Mouse (Mus musculus): Measurements from ENCODE around the gene Rpl23a. TPM values are rescaled to one million over a fixed set of nuclear protein-coding genes. Genes with fewer than 3 reads are reported as not detected.

Gene Rpl23a
- polyA plus RNA-seq, 1 experiment: 1,521 TPM

- H3K4me1 ChIP-seq: peaks cover 44% of the 10 kb centered on the region
- TF ChIP-seq GATA1 (IDR thresholded peaks at IDR 0.05; ENCODE audit: borderline replicate concordance, low read length): no peak
- no peak for TF ChIP-seq FLI1 (IDR thresholded peaks at IDR 0.05; ENCODE audit: low read length)
- H3K9me3 ChIP-seq: no peaks in the 10 kb centered on the region
- H3K4me3 ChIP-seq (replicated peaks): no peak overlapping the region
- peaks cover 32% of the 10 kb centered on the region for H3K36me3 ChIP-seq (replicated peaks; ENCODE audit: low read length)
- H3K27me3 ChIP-seq (replicated peaks): peaks cover 12% of the 10 kb centered on the region
Measured at GRCm38 (mm10) chr11:78170306-78170705, 13.1 kb downstream of the Rpl23a start.

- TF ChIP-seq FLI1 (IDR thresholded peaks at IDR 0.05; ENCODE audit: low read length) (no peak), GATA1 (IDR thresholded peaks at IDR 0.05; ENCODE audit: borderline replicate concordance, low read length) (no peak)
- peaks cover 59% of the 10 kb centered on the region for H3K4me1 ChIP-seq
- H3K27me3 ChIP-seq (replicated peaks): peaks cover 27% of the 10 kb centered on the region
- H3K36me3 ChIP-seq (replicated peaks; ENCODE audit: low read length): peaks cover 32% of the 10 kb centered on the region
- H3K9me3 ChIP-seq: no peaks in the 10 kb centered on the region
- peak overlapping the region; percentile 19 for H3K4me3 ChIP-seq (replicated peaks)
Measured at GRCm38 (mm10) chr11:78168541-78169468, 14.6 kb downstream of the Rpl23a start.

GRCm38 (mm10) chr11:78167257-78167959 lies 16.0 kb downstream of the Rpl23a start:
- no peak for TF ChIP-seq GATA1 (IDR thresholded peaks at IDR 0.05; ENCODE audit: borderline replicate concordance, low read length)
- H3K36me3 ChIP-seq (replicated peaks; ENCODE audit: low read length): peaks cover 33% of the 10 kb centered on the region
- peaks cover 73% of the 10 kb centered on the region for H3K4me1 ChIP-seq
- no peaks in the 10 kb centered on the region for H3K9me3 ChIP-seq
- peaks cover 40% of the 10 kb centered on the region for H3K27me3 ChIP-seq (replicated peaks)
- H3K4me3 ChIP-seq (replicated peaks): peak overlapping the region; percentile 8

- Histone ChIP-seq H3K36me3 (replicated peaks; ENCODE audit: low read length) (peaks cover 31% of the 10 kb centered on the region), H3K27me3 (replicated peaks) (peaks cover 47% of the 10 kb centered on the region), H3K9me3 (no peaks in the 10 kb centered on the region), H3K4me1 (peaks cover 72% of the 10 kb centered on the region), H3K4me3 (replicated peaks) (no peak overlapping the region)
- TF ChIP-seq FLI1 (IDR thresholded peaks at IDR 0.05; ENCODE audit: low read length) (no peak), GATA1 (IDR thresholded peaks at IDR 0.05; ENCODE audit: borderline replicate concordance, low read length) (no peak)
Measured at GRCm38 (mm10) chr11:78166640-78167039, 16.7 kb downstream of the Rpl23a start.

- peak overlapping the region; percentile 96 for H3K4me3 ChIP-seq (replicated peaks)
- peaks cover 33% of the 10 kb centered on the region for H3K36me3 ChIP-seq (replicated peaks; ENCODE audit: low read length)
- peaks cover 49% of the 10 kb centered on the region for H3K27me3 ChIP-seq (replicated peaks)
- H3K9me3 ChIP-seq: no peaks in the 10 kb centered on the region
- H3K4me1 ChIP-seq: peaks cover 74% of the 10 kb centered on the region
- TF ChIP-seq GATA1 (IDR thresholded peaks at IDR 0.05; ENCODE audit: borderline replicate concordance, low read length): no peak
- TF ChIP-seq FLI1 (IDR thresholded peaks at IDR 0.05; ENCODE audit: low read length): no peak
Measured at GRCm38 (mm10) chr11:78166161-78166560, 17.2 kb downstream of the Rpl23a start.

- peaks cover 78% of the 10 kb centered on the region for H3K4me1 ChIP-seq
- no peaks in the 10 kb centered on the region for H3K9me3 ChIP-seq
- peak overlapping the region; percentile 96 for H3K4me3 ChIP-seq (replicated peaks)
- no peak for TF ChIP-seq FLI1 (IDR thresholded peaks at IDR 0.05; ENCODE audit: low read length)
- no peak for TF ChIP-seq GATA1 (IDR thresholded peaks at IDR 0.05; ENCODE audit: borderline replicate concordance, low read length)
- H3K36me3 ChIP-seq (replicated peaks; ENCODE audit: low read length): peaks cover 33% of the 10 kb centered on the region
- peaks cover 50% of the 10 kb centered on the region for H3K27me3 ChIP-seq (replicated peaks)
Measured at GRCm38 (mm10) chr11:78165761-78166109, 17.6 kb downstream of the Rpl23a start.

- H3K4me3 ChIP-seq (replicated peaks): peak within 1 kb of the TSS; percentile 96
- peaks cover 35% of the 10 kb centered on the region for H3K36me3 ChIP-seq (replicated peaks; ENCODE audit: low read length)
- peaks cover 77% of the 10 kb centered on the region for H3K4me1 ChIP-seq
- TF ChIP-seq FLI1 (IDR thresholded peaks at IDR 0.05; ENCODE audit: low read length) (no peak), GATA1 (IDR thresholded peaks at IDR 0.05; ENCODE audit: borderline replicate concordance, low read length) (no peak)
- H3K27me3 ChIP-seq (replicated peaks): peaks cover 52% of the 10 kb centered on the region
- H3K9me3 ChIP-seq: no peaks in the 10 kb centered on the region
Measured at GRCm38 (mm10) chr11:78164924-78165760, 18.2 kb downstream of the Rpl23a start, which contains the start of gene Traf4. Gene Traf4, minus strand, starts transcription at chr11:78165589.

- Histone ChIP-seq H3K36me3 (replicated peaks; ENCODE audit: low read length) (peaks cover 41% of the 10 kb centered on the region), H3K27me3 (replicated peaks) (peaks cover 52% of the 10 kb centered on the region), H3K9me3 (no peaks in the 10 kb centered on the region), H3K4me3 (replicated peaks) (peak overlapping the region; percentile 96), H3K4me1 (peaks cover 80% of the 10 kb centered on the region)
- TF ChIP-seq GATA1 (IDR thresholded peaks at IDR 0.05; ENCODE audit: borderline replicate concordance, low read length) (no peak), FLI1 (IDR thresholded peaks at IDR 0.05; ENCODE audit: low read length) (no peak)
Measured at GRCm38 (mm10) chr11:78164604-78164923, 18.8 kb downstream of the Rpl23a start.
